Mouse (Mus musculus): Measurements from ENCODE around the gene Kcnh5. TPM values are rescaled to one million over a fixed set of nuclear protein-coding genes. Genes with fewer than 3 reads are reported as not detected.

The Kcnh5 gene
- polyA plus RNA-seq (2015; fragmentation: Nextera tagmentation; extraction: Ambion mirVana): not detected in 2 replicates

GRCm38 (mm10) chr12:75176691-75177645 lies at the start of gene Kcnh5:
Gene Kcnh5 (minus strand): TSS chr12:75177332.
- Histone ChIP-seq H3K27me3 (ENCODE audit: insufficient read depth, low read length) (peaks cover 32% of the 10 kb centered on the region), H3K9ac (replicated peaks) (no peak within 1 kb of the TSS), H3K4me3 (ENCODE audit: low read depth, low read length) (no peak within 1 kb of the TSS), H3K4me2 (ENCODE audit: low read depth, low read length) (no peak within 1 kb of the TSS), H3K9me3 (ENCODE audit: low read length) (no peaks in the 10 kb centered on the region), H3K4me1 (ENCODE audit: insufficient read depth) (no peaks in the 10 kb centered on the region), H3K36me3 (replicated peaks; ENCODE audit: insufficient read depth, low read length) (no peaks in the 10 kb centered on the region), H3K27ac (ENCODE audit: low read depth) (no peak within 1 kb of the TSS)
- ATAC-seq: no peak
- no peak for TF ChIP-seq EP300 (IDR thresholded peaks at IDR 0.05; ENCODE audit: low read depth)
- no peak for TF ChIP-seq CTCF (IDR thresholded peaks at IDR 0.05; ENCODE audit: low read depth)
- 1% methylated on average over 50 of the region's 52 CpGs for WGBS (ENCODE audit: insufficient replicate concordance)
- DNase-seq: no peak

- WGBS (ENCODE audit: insufficient replicate concordance): 84% methylated on average over 1 of the region's 1 CpGs
- no peak for ATAC-seq
- no peak overlapping the region for H3K9ac ChIP-seq (replicated peaks)
These were observed 46.8 kb upstream of the Kcnh5 start for GRCm38 (mm10) chr12:75223966-75224365.

DNA sequence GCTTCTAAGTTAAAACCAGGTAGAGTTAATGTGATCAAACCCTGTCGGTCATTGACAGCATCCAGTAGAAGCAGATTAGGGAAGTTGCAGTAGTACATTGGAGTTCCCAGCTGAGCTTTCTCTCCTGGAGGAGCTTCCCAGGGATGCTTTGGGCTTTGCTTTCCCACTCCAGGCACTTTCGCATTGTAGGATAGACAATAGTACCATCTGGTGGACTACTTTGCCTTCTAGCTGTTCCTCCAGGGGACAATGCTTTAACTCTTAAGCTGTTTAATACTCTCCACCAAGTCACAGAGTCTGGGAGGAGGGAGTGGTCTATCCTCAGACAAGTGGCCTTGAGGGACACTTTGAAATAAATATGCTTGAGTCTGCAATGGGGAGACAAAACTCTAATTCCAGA lies 12.3 kb upstream of the Kcnh5 start:
- WGBS (ENCODE audit: insufficient replicate concordance): 55% methylated on average over 2 of the region's 2 CpGs
- H3K9ac ChIP-seq (replicated peaks): no peak overlapping the region
- H3K27me3 ChIP-seq (ENCODE audit: insufficient read depth, low read length): no peaks in the 10 kb centered on the region
- H3K4me3 ChIP-seq (ENCODE audit: low read depth, low read length): no peak overlapping the region
- H3K4me1 ChIP-seq (ENCODE audit: insufficient read depth): no peaks in the 10 kb centered on the region
- TF ChIP-seq CTCF (IDR thresholded peaks at IDR 0.05; ENCODE audit: low read depth): no peak
- no peak for TF ChIP-seq EP300 (IDR thresholded peaks at IDR 0.05; ENCODE audit: low read depth)
- DNase-seq (no peak), ATAC-seq (no peak)
- no peak overlapping the region for H3K27ac ChIP-seq (ENCODE audit: low read depth)
- no peaks in the 10 kb centered on the region for H3K36me3 ChIP-seq (replicated peaks; ENCODE audit: insufficient read depth, low read length)
- H3K4me2 ChIP-seq (ENCODE audit: low read depth, low read length): no peak overlapping the region
- H3K9me3 ChIP-seq (ENCODE audit: low read length): no peaks in the 10 kb centered on the region

More at GRCm38 (mm10) chr12:75223966-75224365, 46.8 kb upstream of the Kcnh5 start:
- H3K27ac ChIP-seq (ENCODE audit: low read depth): no peak overlapping the region
- H3K36me3 ChIP-seq (replicated peaks; ENCODE audit: insufficient read depth, low read length): no peaks in the 10 kb centered on the region
- no peaks in the 10 kb centered on the region for H3K9me3 ChIP-seq (ENCODE audit: low read length)
- DNase-seq: no peak
- H3K27me3 ChIP-seq (ENCODE audit: insufficient read depth, low read length): no peaks in the 10 kb centered on the region
- no peaks in the 10 kb centered on the region for H3K4me1 ChIP-seq (ENCODE audit: insufficient read depth)
- no peak overlapping the region for H3K4me2 ChIP-seq (ENCODE audit: low read depth, low read length)
- H3K4me3 ChIP-seq (ENCODE audit: low read depth, low read length): no peak overlapping the region
- no peak for TF ChIP-seq CTCF (IDR thresholded peaks at IDR 0.05; ENCODE audit: low read depth)
- no peak for TF ChIP-seq EP300 (IDR thresholded peaks at IDR 0.05; ENCODE audit: low read depth)

- WGBS (ENCODE audit: insufficient replicate concordance): 75% methylated on average over 7 of the region's 7 CpGs
- no peak for DNase-seq
- Histone ChIP-seq H3K27me3 (ENCODE audit: insufficient read depth, low read length) (peaks cover 8% of the 10 kb centered on the region), H3K36me3 (replicated peaks; ENCODE audit: insufficient read depth, low read length) (no peaks in the 10 kb centered on the region), H3K4me1 (ENCODE audit: insufficient read depth) (no peaks in the 10 kb centered on the region), H3K27ac (ENCODE audit: low read depth) (no peak overlapping the region), H3K4me3 (ENCODE audit: low read depth, low read length) (no peak overlapping the region), H3K9me3 (ENCODE audit: low read length) (no peaks in the 10 kb centered on the region), H3K4me2 (ENCODE audit: low read depth, low read length) (no peak overlapping the region), H3K9ac (replicated peaks) (no peak overlapping the region)
- ATAC-seq: no peak
- TF ChIP-seq CTCF (IDR thresholded peaks at IDR 0.05; ENCODE audit: low read depth) (no peak), EP300 (IDR thresholded peaks at IDR 0.05; ENCODE audit: low read depth) (no peak)
These were observed 5.5 kb upstream of the Kcnh5 start for GRCm38 (mm10) chr12:75182646-75183045.

DNA sequence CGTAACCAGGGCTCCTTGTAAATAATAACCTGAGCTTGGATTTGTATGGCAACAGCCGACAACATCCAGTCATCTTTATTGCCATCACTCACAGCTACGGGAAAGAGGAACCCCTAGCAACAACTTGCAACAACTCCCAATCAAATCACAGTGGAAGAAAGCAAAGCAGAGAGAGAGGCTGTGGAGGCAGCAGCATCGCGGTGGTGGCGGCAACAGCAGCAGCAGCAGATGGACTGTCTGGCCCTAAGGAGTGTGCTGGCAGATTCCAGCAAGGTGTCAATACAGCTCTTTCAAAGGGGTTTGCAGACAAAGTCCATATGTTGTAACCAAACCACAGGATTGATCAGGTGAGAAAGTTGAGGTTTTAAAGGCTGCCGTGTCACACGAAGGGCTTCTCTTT lies 2.4 kb upstream of the Kcnh5 start:
- H3K36me3 ChIP-seq (replicated peaks; ENCODE audit: insufficient read depth, low read length): no peaks in the 10 kb centered on the region
- no peak overlapping the region for H3K4me2 ChIP-seq (ENCODE audit: low read depth, low read length)
- H3K4me1 ChIP-seq (ENCODE audit: insufficient read depth): no peaks in the 10 kb centered on the region
- H3K9me3 ChIP-seq (ENCODE audit: low read length): no peaks in the 10 kb centered on the region
- TF ChIP-seq EP300 (IDR thresholded peaks at IDR 0.05; ENCODE audit: low read depth): no peak
- no peak for TF ChIP-seq CTCF (IDR thresholded peaks at IDR 0.05; ENCODE audit: low read depth)
- H3K9ac ChIP-seq (replicated peaks): no peak overlapping the region
- no peak for ATAC-seq
- H3K4me3 ChIP-seq (ENCODE audit: low read depth, low read length): no peak overlapping the region
- no peak for DNase-seq
- H3K27me3 ChIP-seq (ENCODE audit: insufficient read depth, low read length): peaks cover 32% of the 10 kb centered on the region
- H3K27ac ChIP-seq (ENCODE audit: low read depth): no peak overlapping the region
- 34% methylated on average over 8 of the region's 8 CpGs for WGBS (ENCODE audit: insufficient replicate concordance)

GRCm38 (mm10) chr12:75177646-75178030 lies 506 bp upstream of the Kcnh5 start:
- no peak overlapping the region for H3K4me3 ChIP-seq (ENCODE audit: low read depth, low read length)
- H3K4me2 ChIP-seq (ENCODE audit: low read depth, low read length): no peak overlapping the region
- TF ChIP-seq EP300 (IDR thresholded peaks at IDR 0.05; ENCODE audit: low read depth): no peak
- no peak for TF ChIP-seq CTCF (IDR thresholded peaks at IDR 0.05; ENCODE audit: low read depth)
- no peaks in the 10 kb centered on the region for H3K36me3 ChIP-seq (replicated peaks; ENCODE audit: insufficient read depth, low read length)
- no peak for DNase-seq
- no peaks in the 10 kb centered on the region for H3K9me3 ChIP-seq (ENCODE audit: low read length)
- no peak overlapping the region for H3K27ac ChIP-seq (ENCODE audit: low read depth)
- WGBS (ENCODE audit: insufficient replicate concordance): 6% methylated on average over 13 of the region's 13 CpGs
- H3K27me3 ChIP-seq (ENCODE audit: insufficient read depth, low read length): peaks cover 32% of the 10 kb centered on the region
- ATAC-seq: no peak
- no peak overlapping the region for H3K9ac ChIP-seq (replicated peaks)
- H3K4me1 ChIP-seq (ENCODE audit: insufficient read depth): no peaks in the 10 kb centered on the region
